Mouse (Mus musculus) macrophage (primary cell): ENCODE results near the gene Pygl. TPM values are rescaled to one million over a fixed set of nuclear protein-coding genes. Genes with fewer than 3 reads are reported as not detected.
"Not testable (repeated sequence)": the region's sequence is repeated elsewhere in the genome, so short reads cannot be mapped to it uniquely, and the experiment has no call there.

Source experiments
- H3K27ac ChIP-seq: fragments of 350-480 bp; formaldehyde crosslinking; 2 replicates; pipeline ENCODE4 v1.9.0; 2021
- H3K36me3 ChIP-seq: fragments of 350-480 bp; formaldehyde crosslinking; 2 replicates; pipeline ENCODE4 v1.9.0; 2021; ENCODE audit errors: inconsistent target
- H3K4me3 ChIP-seq: fragments of 350-480 bp; formaldehyde crosslinking; 2 replicates; pipeline ENCODE4 v1.9.0; 2021; ENCODE audit errors: inconsistent target
- H3K79me2 ChIP-seq: fragments of 350-480 bp; formaldehyde crosslinking; 2 replicates; pipeline ENCODE4 v1.9.0; 2021; ENCODE audit errors: inconsistent target
- WGBS: methylation state at CpG from one replicate; pipeline ENCODE4 v1.1.7; 2026; ENCODE audit warnings: inconsistent platforms; ENCODE audit not compliant: missing documents; 5-methylcytosine and 5-hydroxymethylcytosine counted together
- polyA plus RNA-seq: library from polyadenylated mRNA; stranded (reverse); fragments of 250-400 nt; gene quantifications from 3 replicates; pipeline ENCODE4 v1.2.4, GENCODE M21; 2018; ENCODE audit warnings: inconsistent platforms

Gene Pygl
- polyA plus RNA-seq, 1 experiment from 2014 or later = 51.6 TPM

DNA sequence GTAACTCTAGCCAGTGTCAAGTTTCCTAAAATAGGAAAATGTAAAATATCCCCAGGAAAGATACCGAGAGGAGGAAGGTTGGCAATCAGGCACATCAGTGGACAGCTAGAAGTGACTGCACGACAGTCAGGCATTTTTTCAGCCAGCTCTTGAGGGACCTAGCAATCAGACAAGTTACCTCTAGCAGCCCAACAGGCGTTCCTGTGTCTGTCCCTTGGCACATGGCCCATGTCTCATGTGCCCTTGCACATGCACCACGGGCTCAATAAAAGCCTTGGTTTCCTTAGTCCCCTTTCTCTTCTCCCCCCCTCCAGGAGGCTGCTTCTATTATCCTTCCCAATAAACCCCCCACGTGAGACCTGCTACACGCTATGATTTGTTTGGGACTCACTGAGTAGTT, 75.1 kb downstream of the Pygl start:
- H3K27ac ChIP-seq = no peak overlapping the region
- H3K4me3 ChIP-seq = no peak overlapping the region
- no peaks in the 10 kb centered on the region for H3K36me3 ChIP-seq
- no peaks in the 10 kb centered on the region for H3K79me2 ChIP-seq
- 42% methylated on average over 6 of the region's 6 CpGs for WGBS

DNA sequence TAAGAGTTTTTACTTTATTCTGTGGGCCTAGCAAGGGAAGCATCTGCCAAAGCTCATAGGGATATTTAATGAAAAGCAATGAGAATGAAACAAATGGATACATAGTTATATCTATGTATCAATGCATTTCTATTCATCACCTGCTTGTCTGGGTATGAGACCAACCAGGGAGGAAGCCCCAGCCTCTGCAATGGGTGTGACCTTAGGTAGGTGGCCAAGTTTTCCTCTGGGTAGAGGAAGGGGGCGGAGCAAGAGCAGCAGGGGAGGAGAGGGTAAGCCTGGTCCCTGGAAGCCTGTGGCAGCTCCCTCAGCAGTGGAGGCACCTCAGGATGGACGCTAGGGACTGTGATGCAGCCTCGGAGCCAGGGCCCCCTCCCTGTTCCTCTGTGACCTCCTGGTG, 77.4 kb downstream of the Pygl start, which contains the start of gene Abhd12b:
TSS of gene Abhd12b (plus strand) at position 301 of the 400 bp plus-strand sequence.
- Histone ChIP-seq H3K27ac (no peak within 1 kb of the TSS), H3K36me3 (no peaks in the 10 kb centered on the region), H3K4me3 (no peak within 1 kb of the TSS), H3K79me2 (no peaks in the 10 kb centered on the region)
- WGBS = 86% methylated on average over 3 of the region's 3 CpGs

DNA sequence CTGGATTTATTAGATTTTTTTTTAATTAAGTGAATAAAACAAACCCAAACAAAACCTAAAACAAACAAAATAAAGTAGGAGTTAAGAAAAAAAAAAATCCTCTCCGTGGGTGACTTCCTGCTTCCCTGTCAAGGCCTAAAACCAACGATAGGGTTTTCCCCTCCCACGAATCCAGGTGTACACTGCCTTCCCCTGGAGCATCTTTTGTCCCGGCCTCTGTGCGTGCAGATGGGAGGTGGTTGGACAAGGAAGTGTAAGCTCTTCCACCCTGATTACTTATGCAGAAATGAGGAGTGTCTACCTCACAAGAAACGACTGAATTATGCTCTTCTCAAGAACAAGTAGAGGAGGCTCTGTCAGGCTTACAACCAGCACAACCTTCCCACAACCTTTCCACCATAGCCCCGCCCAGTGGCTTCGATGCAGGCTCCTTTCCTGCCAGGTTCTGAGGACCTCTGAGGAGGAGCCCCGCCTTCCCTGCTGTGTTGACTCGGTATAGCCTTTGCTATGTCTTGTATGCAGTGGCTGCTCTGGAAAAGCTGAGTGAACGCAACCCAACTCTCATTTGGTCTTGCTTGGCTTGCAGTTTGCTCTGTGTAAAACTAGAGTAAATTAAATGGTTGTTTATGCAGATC, 82.5 kb downstream of the Pygl start:
- Histone ChIP-seq H3K27ac (no peak overlapping the region), H3K4me3 (peak overlapping the region; percentile 40), H3K79me2 (no peaks in the 10 kb centered on the region), H3K36me3 (no peaks in the 10 kb centered on the region)
- 22% methylated on average over 11 of the region's 11 CpGs for WGBS

DNA sequence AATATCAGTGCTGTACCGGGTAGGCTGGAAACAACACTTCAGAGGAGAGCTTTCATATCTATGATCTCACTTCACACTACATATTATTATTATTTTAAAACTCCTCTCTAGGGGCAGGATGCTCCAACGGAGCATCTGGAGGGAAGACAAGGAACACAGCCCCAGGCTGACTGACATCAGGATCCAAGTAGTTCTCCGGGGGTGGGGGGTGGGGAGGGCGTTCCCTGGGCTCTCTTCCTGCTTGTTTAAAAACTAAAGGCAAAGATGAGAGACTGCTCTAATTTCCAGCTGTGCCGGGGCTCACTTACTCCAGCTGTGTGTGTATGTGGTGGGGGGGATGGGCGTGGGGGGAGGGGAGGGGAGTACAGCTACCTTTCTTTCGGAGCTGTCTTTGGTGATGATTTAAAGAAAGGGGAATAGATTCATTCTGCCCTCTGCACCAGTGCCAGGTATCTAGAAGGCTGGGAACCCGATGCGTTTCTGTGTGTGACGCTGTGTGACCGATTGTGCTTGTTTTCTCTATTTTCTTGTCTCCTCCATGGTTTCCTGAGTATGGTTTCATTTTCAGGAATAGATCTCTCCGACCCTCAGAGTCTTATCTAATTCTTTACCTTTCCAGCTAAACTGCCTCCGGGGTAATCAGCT, 83.2 kb downstream of the Pygl start:
- Histone ChIP-seq H3K79me2 (no peaks in the 10 kb centered on the region), H3K36me3 (no peaks in the 10 kb centered on the region), H3K27ac (no peak overlapping the region), H3K4me3 (peak overlapping the region; percentile 40)
- 12% methylated on average over 11 of the region's 13 CpGs for WGBS

DNA sequence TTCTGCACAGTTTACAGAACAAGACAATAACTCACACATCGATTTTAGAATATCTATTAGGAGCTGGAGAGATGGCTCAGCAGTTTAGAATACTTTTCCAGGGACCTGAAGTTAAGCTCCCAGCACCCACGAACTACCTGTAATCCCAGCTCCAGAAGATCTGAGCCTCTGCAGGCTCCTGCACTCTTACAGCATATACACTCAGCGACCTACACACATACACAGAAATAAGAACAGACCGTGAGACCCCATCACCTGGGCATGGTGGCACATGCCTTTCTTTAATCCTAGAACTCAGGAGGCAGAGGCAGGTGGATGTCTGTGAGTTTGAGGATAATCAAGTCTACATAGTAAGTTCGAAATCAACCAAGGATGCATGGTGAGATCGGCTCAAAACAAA, 85.7 kb downstream of the Pygl start:
- H3K27ac ChIP-seq = no peak overlapping the region
- H3K36me3 ChIP-seq = no peaks in the 10 kb centered on the region
- H3K4me3 ChIP-seq = no peak overlapping the region
- no peaks in the 10 kb centered on the region for H3K79me2 ChIP-seq
- WGBS = 87% methylated on average over 6 of the region's 6 CpGs

DNA sequence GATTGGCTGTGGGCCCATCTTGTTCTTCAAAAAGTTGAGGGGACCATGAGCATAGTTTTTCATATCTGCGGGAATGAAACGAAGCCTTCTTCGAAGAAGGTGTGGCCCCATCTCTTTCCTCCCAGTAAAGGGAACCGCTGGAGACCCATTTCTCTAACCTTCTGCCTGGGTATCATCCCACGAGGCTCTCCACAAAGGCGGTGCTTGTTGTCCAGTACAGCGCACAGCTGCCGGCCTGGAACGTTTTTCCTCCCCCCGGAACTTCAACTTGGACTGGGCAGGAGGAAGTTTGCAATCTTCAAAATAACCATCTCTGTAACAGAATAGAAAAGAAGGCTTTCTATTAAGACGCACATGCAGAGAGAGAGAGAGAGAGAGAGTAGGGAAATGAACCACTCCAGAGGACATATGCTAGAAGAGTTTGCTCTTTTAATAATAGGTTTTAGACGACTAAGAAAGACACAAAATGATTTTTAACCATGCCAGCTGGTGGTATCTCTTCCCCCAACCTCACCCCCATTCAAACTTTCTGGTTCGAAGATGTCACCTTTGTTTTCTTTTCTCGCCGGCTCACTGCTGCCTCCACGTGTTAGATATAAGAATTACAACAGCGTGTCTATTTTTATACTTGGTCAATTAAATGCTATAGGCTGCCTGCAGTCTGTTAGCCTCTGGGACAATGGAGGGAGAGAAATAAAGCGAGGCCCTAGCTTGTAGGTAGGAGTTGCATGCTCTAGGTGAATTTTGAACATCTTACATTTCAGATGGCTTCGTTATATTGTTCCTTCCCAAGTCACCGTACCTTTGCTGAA, 86.4 kb downstream of the Pygl start:
- 48% methylated on average over 20 of the region's 20 CpGs for WGBS
- Histone ChIP-seq H3K36me3 (no peaks in the 10 kb centered on the region), H3K79me2 (no peaks in the 10 kb centered on the region), H3K27ac (no peak overlapping the region), H3K4me3 (no peak overlapping the region)

DNA sequence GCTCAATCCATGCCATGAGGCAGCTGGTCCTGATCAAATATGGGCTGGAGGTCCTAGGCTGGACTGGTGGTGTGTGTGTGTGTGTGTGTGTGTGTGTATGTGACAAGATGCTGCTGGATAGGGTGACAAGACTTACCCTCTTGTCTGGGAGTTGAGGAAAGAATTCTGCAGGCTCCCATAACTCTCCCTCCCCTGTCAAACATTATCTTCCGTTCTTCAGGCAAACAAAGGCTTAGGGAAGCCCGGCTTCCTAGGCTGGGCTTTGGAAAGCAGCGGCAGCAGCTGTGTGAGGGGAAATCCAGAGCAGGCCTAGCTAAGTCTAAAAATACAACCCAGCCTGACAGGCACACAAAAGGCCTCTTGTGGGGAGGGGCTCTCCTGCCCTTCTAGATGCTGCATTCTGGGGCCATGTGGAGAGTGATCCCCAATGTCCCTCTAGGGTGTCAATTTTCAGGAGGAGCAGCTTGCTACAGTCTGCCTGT, 87.1 kb downstream of the Pygl start:
- 100% methylated on average over 3 of the region's 3 CpGs for WGBS
- H3K79me2 ChIP-seq, H3K36me3 ChIP-seq, H3K27ac ChIP-seq, H3K4me3 ChIP-seq: not testable (repeated sequence)

DNA sequence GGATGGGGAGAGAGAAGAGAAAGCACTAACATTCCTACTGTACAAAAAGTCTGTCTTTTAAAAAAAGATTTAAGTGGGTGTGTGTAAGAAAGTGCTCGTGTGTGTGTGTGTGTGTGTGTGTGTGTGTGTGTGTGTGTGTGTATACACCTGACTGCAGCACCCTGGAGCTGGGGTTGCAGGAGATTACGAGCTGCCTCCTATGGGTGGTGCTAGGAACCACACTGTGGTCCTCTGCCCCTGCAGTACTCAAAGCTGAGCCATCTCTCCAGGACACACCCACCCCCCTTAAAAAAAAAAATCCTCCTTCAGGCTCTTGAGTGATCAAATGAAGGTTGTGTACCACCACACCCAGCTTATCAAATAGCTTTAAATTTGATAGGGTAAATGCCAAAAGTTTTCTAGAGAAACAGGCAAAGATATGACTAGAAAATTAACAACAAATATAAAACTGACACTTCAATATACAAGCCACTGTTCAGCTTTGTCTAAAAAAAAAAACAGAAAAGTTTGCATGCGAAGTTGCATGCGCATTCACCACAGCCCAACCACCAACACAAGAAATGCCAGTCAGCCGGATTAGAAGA, 90.2 kb downstream of the Pygl start:
- H3K27ac ChIP-seq = peak overlapping the region; percentile 13; the same call in 1 of the 2 replicates
- WGBS = 76% methylated on average over 5 of the region's 5 CpGs

More for the DNA sequence above, 90.2 kb downstream of the Pygl start:
- no peak overlapping the region for H3K4me3 ChIP-seq
- no peaks in the 10 kb centered on the region for H3K36me3 ChIP-seq
- H3K79me2 ChIP-seq = no peaks in the 10 kb centered on the region

Other genes with a start within 250 kb of the Pygl start
- gene Sav1, start 244.5 kb downstream of the Pygl start, polyA plus RNA-seq = 38.7 to 58.7 TPM (median 45.1 TPM) in 3 replicates
- 14.2 to 22.1 TPM (median 14.3 TPM) in 3 replicates for gene Nin, start 117.8 kb downstream of the Pygl start, polyA plus RNA-seq
- gene Abhd12b, start 77.3 kb downstream of the Pygl start, polyA plus RNA-seq = not detected in 3 replicates
- 0.04 to 0.05 TPM in 2 of 3 replicates, not detected in the other for gene Trim9, start 116.1 kb upstream of the Pygl start, polyA plus RNA-seq
- 52.4 to 85.1 TPM (median 63.6 TPM) in 3 replicates for gene Tmx1, start 221.6 kb upstream of the Pygl start, polyA plus RNA-seq